Mouse (Mus musculus) stomach, postnatal 0 days (tissue): ENCODE measurements at regions not wholly inside any gene's neighbourhood (a gene's known extent, or its start where the extent isn't known, plus 50 kb on each side); places are given as distances from the start of the nearest gene placed in this dataset.

Source experiments
- ATAC-seq: fragments of 200-750 bp; cut with Nextera tagmentation; 2 replicates; pipeline ENCODE4 v1.8.0; 2017; ENCODE audit not compliant: low FRiP score, low TSS enrichment
- DNase-seq: peaks from one replicate; pipeline ENCODE4 v3.0.0-alpha.2; 2016; ENCODE audit warnings: low spot score
- H3K27ac ChIP-seq: fragments of 300-500 bp; sonication (generic); replicated peaks from 2 replicates; pipeline ENCODE4 v1.5.1; 2014; ENCODE audit warnings: mild to moderate bottlenecking, control low read depth
- H3K27me3 ChIP-seq: fragments of 300-500 bp; sonication (generic); 2 replicates; pipeline ENCODE4 v1.6.1; 2014; ENCODE audit warnings: low read length; ENCODE audit not compliant: control insufficient read depth, insufficient read depth
- H3K36me3 ChIP-seq: fragments of 300-500 bp; sonication (generic); 2 replicates; pipeline ENCODE4 v1.6.1; 2014; ENCODE audit warnings: low read length, mixed read lengths; ENCODE audit not compliant: control insufficient read depth, insufficient read depth
- H3K4me1 ChIP-seq: fragments of 300-500 bp; sonication (generic); replicated peaks from 2 replicates; pipeline ENCODE4 v1.6.1; 2014; ENCODE audit warnings: antibody characterized with exemption; ENCODE audit not compliant: control insufficient read depth, insufficient read depth
- H3K4me2 ChIP-seq: fragments of 300-500 bp; sonication (generic); replicated peaks from 2 replicates; pipeline ENCODE4 v1.6.1; 2014; ENCODE audit warnings: low read depth, mild to moderate bottlenecking, control low read depth, moderate library complexity
- H3K4me3 ChIP-seq: fragments of 300-500 bp; sonication (generic); 2 replicates; pipeline ENCODE4 v1.5.1; 2014; ENCODE audit warnings: low read depth, low read length, control low read depth
- H3K9ac ChIP-seq: fragments of 300-500 bp; sonication (generic); 2 replicates; pipeline ENCODE4 v1.6.1; 2014; ENCODE audit warnings: mild to moderate bottlenecking, low read length, control low read depth, mixed read lengths
- H3K9me3 ChIP-seq: fragments of 300-500 bp; sonication (generic); 2 replicates; pipeline ENCODE4 v1.6.1; 2016; ENCODE audit warnings: low read length; ENCODE audit not compliant: control insufficient read depth
- CTCF ChIP-seq: IDR thresholded peaks from 2 replicates; pipeline ENCODE4 v1.5.1; 2016; ENCODE audit warnings: antibody characterized with exemption, low read depth, mild to moderate bottlenecking, moderate library complexity
- EP300 ChIP-seq: optimal IDR thresholded peaks from 2 replicates; pipeline ENCODE3; 2016; ENCODE audit warnings: antibody characterized with exemption
- WGBS: fragments of 180-500 bp; shearing (Covaris S2); extraction: QIAGEN DNeasy Blood & Tissue Kit; methylation state at CpG from one replicate; pipeline ENCODE4 v1.1.7; 2014; 5-methylcytosine and 5-hydroxymethylcytosine counted together

GRCm38 (mm10) chr3:131056893-131057660 lies 53.2 kb upstream of the Lef1 start:
- no peak overlapping the region for H3K4me2 ChIP-seq
- H3K36me3 ChIP-seq: no peaks in the 10 kb centered on the region
- ATAC-seq (no peak), DNase-seq (no peak)
- no peaks in the 10 kb centered on the region for H3K4me1 ChIP-seq
- TF ChIP-seq EP300: no peak
- no peaks in the 10 kb centered on the region for H3K9me3 ChIP-seq
- no peaks in the 10 kb centered on the region for H3K27me3 ChIP-seq
- no peak overlapping the region for H3K4me3 ChIP-seq
- no peak overlapping the region for H3K9ac ChIP-seq
- 83% methylated on average over 5 of the region's 5 CpGs for WGBS
- no peak overlapping the region for H3K27ac ChIP-seq

DNA sequence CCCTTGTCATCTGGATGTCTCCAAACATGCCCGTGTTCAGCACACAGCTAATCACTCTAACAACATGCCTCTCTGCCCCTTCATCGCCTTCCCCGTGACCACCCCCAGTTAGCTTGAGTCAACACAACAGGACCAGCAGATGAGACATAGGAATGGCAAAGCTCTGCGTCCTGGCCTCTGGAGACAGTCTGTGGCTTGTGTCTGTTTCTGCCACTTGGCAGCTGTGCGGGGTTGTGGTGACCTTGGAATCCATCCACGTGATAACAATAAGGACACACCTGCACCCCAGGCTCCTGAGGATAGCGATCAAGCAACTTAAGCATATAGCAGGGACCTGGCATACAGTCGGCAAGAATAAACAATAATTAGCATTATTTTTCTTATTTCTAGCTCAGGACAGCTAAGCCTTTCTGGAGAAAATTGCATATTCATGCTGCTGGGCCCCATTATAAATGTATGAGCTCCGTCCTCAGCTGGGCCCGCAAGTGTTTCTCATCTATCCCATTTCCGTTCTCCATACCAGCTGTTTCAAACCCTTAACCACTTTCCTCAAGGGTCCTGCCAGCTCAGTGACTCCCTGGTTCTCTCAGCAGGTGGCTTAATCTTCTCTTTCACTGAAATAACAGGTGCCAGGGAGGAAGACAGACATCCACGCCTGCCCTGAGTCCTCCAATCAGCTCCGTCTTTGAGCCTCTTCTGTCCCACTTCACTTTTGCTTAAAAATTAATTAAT lies 55.9 kb upstream of the Lef1 start:
- no peak overlapping the region for H3K4me3 ChIP-seq
- TF ChIP-seq EP300: no peak
- no peaks in the 10 kb centered on the region for H3K9me3 ChIP-seq
- DNase-seq (no peak), ATAC-seq (no peak)
- WGBS: 79% methylated on average over 13 of the region's 13 CpGs
- no peaks in the 10 kb centered on the region for H3K36me3 ChIP-seq
- no peaks in the 10 kb centered on the region for H3K27me3 ChIP-seq
- no peak overlapping the region for H3K27ac ChIP-seq
- no peak overlapping the region for H3K4me2 ChIP-seq
- no peak overlapping the region for H3K9ac ChIP-seq
- H3K4me1 ChIP-seq: no peaks in the 10 kb centered on the region

GRCm38 (mm10) chr3:131047716-131048115 lies 62.6 kb upstream of the Lef1 start:
- ATAC-seq: no peak

DNA sequence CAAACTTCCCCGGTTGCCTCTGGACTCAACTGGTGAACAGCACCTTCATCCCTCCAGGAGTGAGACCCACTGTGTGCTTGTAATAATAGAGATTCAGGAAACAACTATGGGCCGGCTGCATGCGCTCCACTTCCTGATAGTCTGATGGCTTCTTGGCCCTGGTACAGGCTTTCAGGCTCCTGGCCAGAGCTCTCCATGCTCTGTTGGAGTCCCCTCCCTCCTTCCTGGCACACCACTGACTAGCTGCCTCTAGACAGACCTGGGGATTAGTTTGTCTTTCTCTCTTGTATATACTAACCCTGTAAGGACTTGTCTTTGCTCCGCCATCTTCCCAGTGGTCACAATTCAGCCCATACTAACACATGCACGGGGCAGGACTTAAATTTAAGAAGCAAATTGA lies 63.9 kb upstream of the Lef1 start:
- no peak for TF ChIP-seq CTCF
- no peak for TF ChIP-seq EP300
- H3K27ac ChIP-seq: no peak overlapping the region
- H3K36me3 ChIP-seq: no peaks in the 10 kb centered on the region
- no peak overlapping the region for H3K9ac ChIP-seq
- no peaks in the 10 kb centered on the region for H3K4me1 ChIP-seq
- no peaks in the 10 kb centered on the region for H3K27me3 ChIP-seq
- ATAC-seq: no peak
- H3K4me3 ChIP-seq: no peak overlapping the region
- DNase-seq: no peak
- 61% methylated on average over 5 of the region's 5 CpGs for WGBS
- H3K4me2 ChIP-seq: no peak overlapping the region
- no peaks in the 10 kb centered on the region for H3K9me3 ChIP-seq

More at GRCm38 (mm10) chr3:131047716-131048115, 62.6 kb upstream of the Lef1 start:
- TF ChIP-seq CTCF (no peak), EP300 (no peak)
- 72% methylated on average over 3 of the region's 3 CpGs for WGBS
- Histone ChIP-seq H3K4me3 (no peak overlapping the region), H3K27me3 (no peaks in the 10 kb centered on the region), H3K4me1 (no peaks in the 10 kb centered on the region), H3K9ac (no peak overlapping the region), H3K4me2 (no peak overlapping the region), H3K9me3 (no peaks in the 10 kb centered on the region), H3K27ac (no peak overlapping the region), H3K36me3 (no peaks in the 10 kb centered on the region)
- no peak for DNase-seq

GRCm38 (mm10) chr3:131040214-131040825 lies 70.0 kb upstream of the Lef1 start:
- no peaks in the 10 kb centered on the region for H3K9me3 ChIP-seq
- WGBS: 43% methylated on average over 4 of the region's 4 CpGs
- H3K4me3 ChIP-seq: no peak overlapping the region
- no peak overlapping the region for H3K27ac ChIP-seq
- no peak overlapping the region for H3K4me2 ChIP-seq
- DNase-seq: no peak
- H3K36me3 ChIP-seq: no peaks in the 10 kb centered on the region
- H3K27me3 ChIP-seq: no peaks in the 10 kb centered on the region
- H3K4me1 ChIP-seq: no peaks in the 10 kb centered on the region
- H3K9ac ChIP-seq: no peak overlapping the region
- no peak for ATAC-seq
- no peak for TF ChIP-seq CTCF
- no peak for TF ChIP-seq EP300

DNA sequence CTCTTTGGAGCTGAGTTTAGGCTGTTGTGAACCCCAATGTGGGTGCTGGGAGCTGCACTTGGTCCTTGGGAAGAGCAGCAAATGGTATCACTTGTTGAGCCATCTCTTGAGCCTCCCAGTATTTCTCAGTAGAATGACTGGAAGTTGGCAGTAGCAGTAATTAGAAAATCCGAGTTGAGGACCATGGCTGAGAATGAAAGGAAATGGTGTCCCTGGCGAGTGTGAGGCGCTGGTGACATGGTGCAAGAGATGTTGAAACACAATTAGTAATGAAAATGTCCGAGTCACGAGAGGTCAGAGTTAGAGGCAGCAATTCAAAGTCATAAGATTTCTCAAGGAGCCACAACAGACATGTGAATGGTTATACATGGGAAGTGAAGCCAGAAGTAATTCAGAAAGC lies 73.2 kb upstream of the Lef1 start:
- no peak for DNase-seq
- no peak for ATAC-seq
- no peaks in the 10 kb centered on the region for H3K4me1 ChIP-seq
- TF ChIP-seq CTCF (no peak), EP300 (no peak)
- 90% methylated on average over 5 of the region's 5 CpGs for WGBS
- no peak overlapping the region for H3K4me3 ChIP-seq
- H3K36me3 ChIP-seq: no peaks in the 10 kb centered on the region
- H3K4me2 ChIP-seq: no peak overlapping the region
- H3K27ac ChIP-seq: no peak overlapping the region
- no peaks in the 10 kb centered on the region for H3K27me3 ChIP-seq
- H3K9ac ChIP-seq: no peak overlapping the region
- H3K9me3 ChIP-seq: no peaks in the 10 kb centered on the region
